Mouse (Mus musculus): ENCODE measurements around the gene Gng12. TPM values are rescaled to one million over a fixed set of nuclear protein-coding genes. Genes with fewer than 3 reads are reported as not detected.
"Not testable (repeated sequence)": the region's sequence is repeated elsewhere in the genome, so short reads cannot be mapped to it uniquely, and the experiment has no call there.

Gene Gng12
- polyA plus RNA-seq (2012; ENCODE audit: insufficient read depth, insufficient read length, missing spikeins) = 83.3 and 91.9 TPM in 2 replicates

- peaks cover 4% of the 10 kb centered on the region; the same call in 1 of the 2 replicates for H3K4me1 ChIP-seq (ENCODE audit: control insufficient read depth, insufficient read depth, insufficient read length, low read length)
- H3K27ac ChIP-seq (replicated peaks; ENCODE audit: low read depth, low read length) = peak within 1 kb of the TSS; percentile 61
- peak within 1 kb of the TSS; percentile 96 for H3K4me3 ChIP-seq (ENCODE audit: insufficient read depth, low read depth, low read length)
These were observed at the start of gene Gng12 for GRCm38 (mm10) chr6:66896119-66896920. Gene Gng12, plus strand, starts transcription at chr6:66896397.

- H3K4me3 ChIP-seq (ENCODE audit: insufficient read depth, low read depth, low read length) = no peak overlapping the region
- H3K27ac ChIP-seq (replicated peaks; ENCODE audit: low read depth, low read length) = no peak overlapping the region
- peaks cover 3% of the 10 kb centered on the region; the same call in 1 of the 2 replicates for H3K4me1 ChIP-seq (ENCODE audit: control insufficient read depth, insufficient read depth, insufficient read length, low read length)
These were observed 47.3 kb upstream of the Gng12 start for GRCm38 (mm10) chr6:66848936-66849335.

DNA sequence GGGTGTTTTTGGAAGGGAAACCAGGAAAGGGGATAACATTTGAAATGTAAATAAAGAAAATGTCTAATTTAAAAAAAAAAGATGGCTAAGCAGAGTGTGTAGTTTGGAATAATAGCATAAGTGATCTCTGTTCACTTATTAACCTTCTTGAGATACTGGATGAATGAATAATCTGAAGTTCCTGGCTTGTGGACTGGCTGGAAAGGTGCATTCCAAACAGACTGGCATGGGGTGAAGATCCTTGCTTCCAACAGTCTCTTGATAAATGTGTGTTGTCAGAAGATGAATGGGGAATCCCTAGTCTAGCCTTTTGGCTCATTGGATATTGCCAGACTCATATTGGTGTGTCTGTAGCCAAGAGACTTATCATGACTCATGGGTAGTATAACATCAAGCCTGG lies 40.0 kb upstream of the Gng12 start:
- H3K4me1 ChIP-seq (ENCODE audit: control insufficient read depth, insufficient read depth, insufficient read length, low read length) = no peaks in the 10 kb centered on the region
- no peak overlapping the region for H3K27ac ChIP-seq (replicated peaks; ENCODE audit: low read depth, low read length)
- no peak overlapping the region for H3K4me3 ChIP-seq (ENCODE audit: insufficient read depth, low read depth, low read length)

DNA sequence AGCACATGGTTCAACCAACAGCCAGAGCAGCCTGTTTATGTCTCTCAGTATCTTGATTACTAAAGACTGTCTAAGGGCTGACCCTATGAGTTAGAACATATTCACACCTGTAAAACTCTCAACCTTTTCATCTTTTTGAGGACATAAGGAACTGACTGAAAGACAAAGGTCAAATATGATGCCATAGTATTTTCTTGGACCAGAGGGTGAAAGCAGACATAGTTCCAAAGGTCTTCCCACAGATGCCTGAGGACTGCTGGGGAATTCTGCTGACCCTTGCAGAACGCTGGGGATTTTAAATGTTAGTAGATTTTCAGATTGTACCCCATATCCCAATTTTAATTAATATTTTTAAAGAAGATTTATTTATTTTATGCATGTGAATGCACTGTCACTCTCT lies 37.8 kb upstream of the Gng12 start:
- Histone ChIP-seq H3K4me1 (ENCODE audit: control insufficient read depth, insufficient read depth, insufficient read length, low read length) (no peaks in the 10 kb centered on the region), H3K27ac (replicated peaks; ENCODE audit: low read depth, low read length) (no peak overlapping the region), H3K4me3 (ENCODE audit: insufficient read depth, low read depth, low read length) (no peak overlapping the region)

DNA sequence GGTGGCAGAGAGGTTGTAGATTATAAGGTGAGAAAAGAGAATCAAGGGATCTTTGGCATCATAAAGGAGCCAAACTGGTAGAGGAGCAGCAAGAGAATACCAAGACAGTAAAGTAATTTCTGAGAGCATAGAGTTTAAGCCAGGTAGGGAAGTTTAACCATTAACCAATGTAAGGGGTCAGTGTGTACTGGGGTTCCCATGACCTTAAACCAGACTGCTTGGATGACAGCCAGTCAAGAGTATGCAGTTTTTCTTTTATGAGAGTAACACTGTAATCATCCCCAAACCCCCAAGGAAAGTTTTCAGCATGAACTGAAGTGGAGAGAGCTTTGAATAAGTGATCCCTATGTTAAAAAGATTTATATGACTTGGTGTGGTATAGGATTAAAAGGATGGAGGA lies 36.8 kb upstream of the Gng12 start:
- Histone ChIP-seq H3K4me3 (ENCODE audit: insufficient read depth, low read depth, low read length) (no peak overlapping the region), H3K4me1 (ENCODE audit: control insufficient read depth, insufficient read depth, insufficient read length, low read length) (no peaks in the 10 kb centered on the region), H3K27ac (replicated peaks; ENCODE audit: low read depth, low read length) (no peak overlapping the region)

DNA sequence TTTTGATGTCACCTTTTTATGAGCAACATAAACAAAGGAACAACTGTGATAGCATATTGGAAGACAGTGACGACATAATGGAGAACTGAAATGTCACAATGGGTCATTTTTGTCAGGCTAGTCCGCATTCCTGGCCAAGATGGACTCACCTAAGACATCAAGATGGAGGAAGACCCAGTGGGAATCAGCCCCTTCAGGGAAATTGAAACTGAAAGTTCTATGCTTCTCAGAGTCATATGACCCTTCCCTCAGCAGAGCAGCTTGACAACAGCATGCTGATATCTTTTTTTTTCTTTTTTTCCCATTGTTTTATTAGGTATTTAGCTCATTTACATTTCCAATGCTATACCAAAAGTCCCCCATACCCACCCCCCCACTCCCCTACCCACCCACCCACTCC lies 31.7 kb upstream of the Gng12 start:
- no peak overlapping the region for H3K27ac ChIP-seq (replicated peaks; ENCODE audit: low read depth, low read length)
- no peak overlapping the region for H3K4me3 ChIP-seq (ENCODE audit: insufficient read depth, low read depth, low read length)
- H3K4me1 ChIP-seq (ENCODE audit: control insufficient read depth, insufficient read depth, insufficient read length, low read length) = no peaks in the 10 kb centered on the region

- Histone ChIP-seq H3K27ac (replicated peaks; ENCODE audit: low read depth, low read length) (no peak overlapping the region), H3K4me1 (ENCODE audit: control insufficient read depth, insufficient read depth, insufficient read length, low read length) (no peaks in the 10 kb centered on the region), H3K4me3 (ENCODE audit: insufficient read depth, low read depth, low read length) (no peak overlapping the region)
These were observed 29.9 kb upstream of the Gng12 start for GRCm38 (mm10) chr6:66866295-66866694.

- H3K4me1 ChIP-seq (ENCODE audit: control insufficient read depth, insufficient read depth, insufficient read length, low read length); H3K27ac ChIP-seq (replicated peaks; ENCODE audit: low read depth, low read length); H3K4me3 ChIP-seq (ENCODE audit: insufficient read depth, low read depth, low read length): not testable (repeated sequence)
These were observed 19.1 kb upstream of the Gng12 start for GRCm38 (mm10) chr6:66877048-66877447.

- Histone ChIP-seq H3K4me3 (ENCODE audit: insufficient read depth, low read depth, low read length) (no peak overlapping the region), H3K4me1 (ENCODE audit: control insufficient read depth, insufficient read depth, insufficient read length, low read length) (peaks cover 2% of the 10 kb centered on the region; the same call in 1 of the 2 replicates), H3K27ac (replicated peaks; ENCODE audit: low read depth, low read length) (no peak overlapping the region)
These were observed 5.6 kb upstream of the Gng12 start for GRCm38 (mm10) chr6:66890349-66891158.

DNA sequence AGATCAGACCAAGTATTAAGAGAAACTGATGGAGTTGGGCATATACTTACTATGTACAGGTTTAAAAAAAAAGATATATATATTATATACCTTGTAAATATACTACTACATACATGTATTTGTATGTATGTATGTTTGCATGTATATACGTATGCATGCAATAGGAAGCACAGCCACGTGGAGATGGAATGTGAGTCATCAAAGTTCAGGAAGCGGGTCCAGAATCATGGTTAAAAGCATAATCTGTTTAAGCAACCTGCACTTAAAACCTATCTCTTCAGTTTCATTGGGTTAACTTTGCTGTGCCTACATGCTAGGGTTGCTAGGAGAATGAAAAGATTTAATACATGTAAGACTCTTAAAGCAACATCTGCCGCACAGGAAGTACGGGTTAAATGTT lies 2.2 kb upstream of the Gng12 start:
- H3K4me3 ChIP-seq (ENCODE audit: insufficient read depth, low read depth, low read length) = no peak overlapping the region
- H3K4me1 ChIP-seq (ENCODE audit: control insufficient read depth, insufficient read depth, insufficient read length, low read length) = peaks cover 4% of the 10 kb centered on the region; the same call in 1 of the 2 replicates
- no peak overlapping the region for H3K27ac ChIP-seq (replicated peaks; ENCODE audit: low read depth, low read length)

DNA sequence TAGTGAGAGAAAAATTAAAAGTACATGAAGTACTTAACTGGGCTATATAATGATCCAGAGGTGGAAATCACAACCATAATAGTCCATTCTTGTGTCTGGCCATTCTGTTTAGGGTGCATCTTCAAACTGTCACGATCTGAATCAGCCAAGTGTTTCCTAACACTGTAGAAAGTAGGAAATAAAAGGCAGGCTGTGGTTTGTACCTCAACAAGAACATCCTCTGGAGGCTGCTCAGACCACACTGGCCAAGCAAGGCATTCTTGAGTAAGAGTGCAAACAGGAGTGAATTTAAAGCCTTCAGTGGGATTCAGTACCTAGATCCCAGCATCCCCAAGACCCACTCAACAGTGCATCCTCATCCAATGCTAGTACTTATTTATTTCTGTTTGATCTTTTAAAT lies 1.2 kb upstream of the Gng12 start:
- H3K27ac ChIP-seq (replicated peaks; ENCODE audit: low read depth, low read length) = no peak overlapping the region
- H3K4me1 ChIP-seq (ENCODE audit: control insufficient read depth, insufficient read depth, insufficient read length, low read length) = peaks cover 4% of the 10 kb centered on the region; the same call in 1 of the 2 replicates
- H3K4me3 ChIP-seq (ENCODE audit: insufficient read depth, low read depth, low read length) = no peak overlapping the region

GRCm38 (mm10) chr6:66896921-66897645 lies 886 bp downstream of the Gng12 start:
- peak overlapping the region; percentile 61 for H3K27ac ChIP-seq (replicated peaks; ENCODE audit: low read depth, low read length)
- H3K4me1 ChIP-seq (ENCODE audit: control insufficient read depth, insufficient read depth, insufficient read length, low read length) = peaks cover 4% of the 10 kb centered on the region; the same call in 1 of the 2 replicates

DNA sequence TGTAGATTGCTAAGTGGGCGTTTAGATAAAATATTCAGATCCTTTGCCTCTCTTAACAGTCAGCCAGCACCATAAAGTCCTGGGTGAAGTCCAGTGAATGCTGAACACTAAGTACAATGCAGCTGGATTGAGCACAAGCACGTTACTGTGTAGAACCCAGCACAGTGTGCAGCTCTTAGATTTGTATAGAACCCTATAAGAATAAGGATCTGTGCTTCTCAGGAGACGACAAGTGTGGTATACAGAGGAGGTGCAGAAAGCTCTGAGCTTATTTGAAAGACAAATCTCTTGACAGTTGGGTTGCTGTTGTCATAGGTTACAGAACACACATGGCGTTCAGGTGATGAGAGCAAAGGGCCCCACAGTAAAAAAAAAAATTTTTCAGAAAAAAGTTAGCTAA lies 1.8 kb downstream of the Gng12 start:
- Histone ChIP-seq H3K4me1 (ENCODE audit: control insufficient read depth, insufficient read depth, insufficient read length, low read length) (peaks cover 4% of the 10 kb centered on the region; the same call in 1 of the 2 replicates), H3K27ac (replicated peaks; ENCODE audit: low read depth, low read length) (no peak overlapping the region), H3K4me3 (ENCODE audit: insufficient read depth, low read depth, low read length) (no peak overlapping the region)

More at GRCm38 (mm10) chr6:66896921-66897645, 886 bp downstream of the Gng12 start:
- H3K4me3 ChIP-seq (ENCODE audit: insufficient read depth, low read depth, low read length) = peak overlapping the region; percentile 96

- Histone ChIP-seq H3K27ac (replicated peaks; ENCODE audit: low read depth, low read length) (no peak overlapping the region), H3K4me1 (ENCODE audit: control insufficient read depth, insufficient read depth, insufficient read length, low read length) (peaks cover 16% of the 10 kb centered on the region), H3K4me3 (ENCODE audit: insufficient read depth, low read depth, low read length) (no peak overlapping the region)
These were observed 5.7 kb downstream of the Gng12 start for GRCm38 (mm10) chr6:66901926-66902325.

DNA sequence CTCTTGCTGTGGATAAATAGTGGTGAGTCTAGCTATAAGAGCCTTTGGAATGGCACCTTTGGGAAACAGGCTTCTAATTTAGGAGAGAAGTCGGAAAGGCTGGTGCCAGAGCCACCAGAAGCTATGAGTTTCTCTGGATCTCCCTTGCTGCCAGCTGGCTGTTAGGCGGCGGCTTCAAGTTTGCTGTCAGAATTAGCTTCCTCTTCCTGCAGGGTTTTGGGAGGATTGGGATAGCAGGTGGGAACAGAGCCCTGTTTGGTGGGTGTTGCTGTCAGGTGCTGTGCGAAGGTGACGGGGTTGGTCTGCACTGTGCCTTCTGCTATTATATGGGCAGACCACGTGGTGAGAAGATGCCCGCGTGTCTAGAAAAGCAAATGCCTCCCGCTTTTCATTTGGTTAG lies 7.0 kb downstream of the Gng12 start:
- H3K27ac ChIP-seq (replicated peaks; ENCODE audit: low read depth, low read length) = no peak overlapping the region
- no peak overlapping the region for H3K4me3 ChIP-seq (ENCODE audit: insufficient read depth, low read depth, low read length)
- H3K4me1 ChIP-seq (ENCODE audit: control insufficient read depth, insufficient read depth, insufficient read length, low read length) = peaks cover 14% of the 10 kb centered on the region
